Mouse (Mus musculus): Measurements from ENCODE around the gene Rrp7a. TPM values are rescaled to one million over a fixed set of nuclear protein-coding genes. Genes with fewer than 3 reads are reported as not detected.

The Rrp7a gene
- polyA plus RNA-seq, 1 experiment from 2014 or later = 33.7 TPM

- 0 out of 2 replicates have a peak, but pooled peaks have one; percentile 1 for ATAC-seq (ENCODE audit: insufficient number of reproducible peaks, insufficient read depth, low FRiP score, low read depth)
- WGBS = 4% methylated on average over 41 of the region's 43 CpGs
- peak overlapping the region; percentile 84 for H3K9ac ChIP-seq (ENCODE audit: low read length)
- peaks cover 49% of the 10 kb centered on the region for H3K36me3 ChIP-seq (ENCODE audit: control insufficient read depth, insufficient read depth, low read length)
- H3K4me1 ChIP-seq (ENCODE audit: control insufficient read depth in 2 of 2, insufficient read depth in 2 of 2, low read length in 2 of 2) = peaks cover 4 to 6% of the 10 kb centered on the region in 2 experiments; a peak in 3 of 4 replicates
- peak overlapping the region; percentile 83 for H3K4me2 ChIP-seq (ENCODE audit: low read length)
- peak overlapping the region; percentile 62 to 66; a peak in 3 of 4 replicates for H3K27ac ChIP-seq (replicated peaks in 1 of 2; ENCODE audit: control insufficient read depth in 1 of 2, insufficient read depth in 1 of 2, low read depth in 2 of 2, low read length in 2 of 2)
- peak overlapping the region; percentile 94 to 98 for H3K4me3 ChIP-seq (ENCODE audit: control insufficient read depth in 1 of 2, insufficient read depth in 1 of 2, low read depth in 1 of 2, low read length in 2 of 2)
- H3K27me3 ChIP-seq (ENCODE audit: control insufficient read depth, insufficient read depth, low read length) = no peaks in the 10 kb centered on the region
- no peaks in the 10 kb centered on the region for H3K9me3 ChIP-seq (ENCODE audit: control insufficient read depth, low read length)
Observed at GRCm38 (mm10) chr15:83121709-83122565, 664 bp downstream of the Rrp7a start.

- Histone ChIP-seq H3K4me1 (ENCODE audit: control insufficient read depth in 2 of 2, insufficient read depth in 2 of 2, low read length in 2 of 2) (peaks cover 4 to 12% of the 10 kb centered on the region in 2 experiments; a peak in 3 of 4 replicates), H3K9me3 (ENCODE audit: control insufficient read depth, low read length) (no peaks in the 10 kb centered on the region), H3K4me2 (ENCODE audit: low read length) (no peak overlapping the region), H3K4me3 (ENCODE audit: control insufficient read depth in 1 of 2, insufficient read depth in 1 of 2, low read depth in 1 of 2, low read length in 2 of 2) (no peak overlapping the region), H3K9ac (ENCODE audit: low read length) (no peak overlapping the region), H3K27me3 (ENCODE audit: control insufficient read depth, insufficient read depth, low read length) (no peaks in the 10 kb centered on the region), H3K36me3 (ENCODE audit: control insufficient read depth, insufficient read depth, low read length) (peaks cover 56% of the 10 kb centered on the region), H3K27ac (replicated peaks in 1 of 2; ENCODE audit: control insufficient read depth in 1 of 2, insufficient read depth in 1 of 2, low read depth in 2 of 2, low read length in 2 of 2) (no peak overlapping the region)
- WGBS = 45% methylated on average over 7 of the region's 7 CpGs
- ATAC-seq (ENCODE audit: insufficient number of reproducible peaks, insufficient read depth, low FRiP score, low read depth) = no peak
Observed at GRCm38 (mm10) chr15:83118360-83118759, 4.2 kb downstream of the Rrp7a start.

GRCm38 (mm10) chr15:83115071-83115470 is 7.5 kb downstream of the Rrp7a start:
- H3K4me1 ChIP-seq (ENCODE audit: control insufficient read depth in 2 of 2, insufficient read depth in 2 of 2, low read length in 2 of 2) = peaks cover 4 to 15% of the 10 kb centered on the region in 2 experiments
- H3K4me2 ChIP-seq (ENCODE audit: low read length) = no peak overlapping the region
- H3K4me3 ChIP-seq (ENCODE audit: control insufficient read depth in 1 of 2, insufficient read depth in 1 of 2, low read depth in 1 of 2, low read length in 2 of 2) = no peak overlapping the region
- ATAC-seq (ENCODE audit: insufficient number of reproducible peaks, insufficient read depth, low FRiP score, low read depth) = no peak
- H3K36me3 ChIP-seq (ENCODE audit: control insufficient read depth, insufficient read depth, low read length) = peaks cover 55% of the 10 kb centered on the region
- no peak overlapping the region for H3K27ac ChIP-seq (replicated peaks in 1 of 2; ENCODE audit: control insufficient read depth in 1 of 2, insufficient read depth in 1 of 2, low read depth in 2 of 2, low read length in 2 of 2)
- H3K9me3 ChIP-seq (ENCODE audit: control insufficient read depth, low read length) = no peaks in the 10 kb centered on the region
- H3K27me3 ChIP-seq (ENCODE audit: control insufficient read depth, insufficient read depth, low read length) = no peaks in the 10 kb centered on the region
- H3K9ac ChIP-seq (ENCODE audit: low read length) = no peak overlapping the region
- WGBS = 71% methylated on average over 6 of the region's 6 CpGs

- no peak overlapping the region for H3K4me2 ChIP-seq (ENCODE audit: low read length)
- no peaks in the 10 kb centered on the region for H3K9me3 ChIP-seq (ENCODE audit: control insufficient read depth, low read length)
- no peak overlapping the region for H3K27ac ChIP-seq (replicated peaks in 1 of 2; ENCODE audit: control insufficient read depth in 1 of 2, insufficient read depth in 1 of 2, low read depth in 2 of 2, low read length in 2 of 2)
- WGBS = 86% methylated on average over 9 of the region's 9 CpGs
- peaks cover 4 to 15% of the 10 kb centered on the region in 2 experiments for H3K4me1 ChIP-seq (ENCODE audit: control insufficient read depth in 2 of 2, insufficient read depth in 2 of 2, low read length in 2 of 2)
- no peak overlapping the region for H3K4me3 ChIP-seq (ENCODE audit: control insufficient read depth in 1 of 2, insufficient read depth in 1 of 2, low read depth in 1 of 2, low read length in 2 of 2)
- ATAC-seq (ENCODE audit: insufficient number of reproducible peaks, insufficient read depth, low FRiP score, low read depth) = no peak
- H3K36me3 ChIP-seq (ENCODE audit: control insufficient read depth, insufficient read depth, low read length) = peaks cover 52% of the 10 kb centered on the region
- H3K9ac ChIP-seq (ENCODE audit: low read length) = no peak overlapping the region
- H3K27me3 ChIP-seq (ENCODE audit: control insufficient read depth, insufficient read depth, low read length) = no peaks in the 10 kb centered on the region
Observed at GRCm38 (mm10) chr15:83114106-83114505, 8.5 kb downstream of the Rrp7a start.

- ATAC-seq (ENCODE audit: insufficient number of reproducible peaks, insufficient read depth, low FRiP score, low read depth) = peak; percentile 41; the same call in 1 of the 2 replicates
- Histone ChIP-seq H3K27ac (replicated peaks in 1 of 2; ENCODE audit: control insufficient read depth in 1 of 2, insufficient read depth in 1 of 2, low read depth in 2 of 2, low read length in 2 of 2) (no peak overlapping the region), H3K9ac (ENCODE audit: low read length) (peak overlapping the region; percentile 54; the same call in 1 of the 2 replicates), H3K4me3 (ENCODE audit: control insufficient read depth in 1 of 2, insufficient read depth in 1 of 2, low read depth in 1 of 2, low read length in 2 of 2) (no peak overlapping the region), H3K4me1 (ENCODE audit: control insufficient read depth in 2 of 2, insufficient read depth in 2 of 2, low read length in 2 of 2) (peaks cover 4 to 15% of the 10 kb centered on the region in 2 experiments), H3K36me3 (ENCODE audit: control insufficient read depth, insufficient read depth, low read length) (peaks cover 43% of the 10 kb centered on the region), H3K9me3 (ENCODE audit: control insufficient read depth, low read length) (no peaks in the 10 kb centered on the region), H3K4me2 (ENCODE audit: low read length) (peak overlapping the region; percentile 9; the same call in 1 of the 2 replicates), H3K27me3 (ENCODE audit: control insufficient read depth, insufficient read depth, low read length) (no peaks in the 10 kb centered on the region)
- 5% methylated on average over 10 of the region's 11 CpGs for WGBS
Observed at GRCm38 (mm10) chr15:83112898-83113297, 9.7 kb downstream of the Rrp7a start.

GRCm38 (mm10) chr15:83111874-83112273 is 10.7 kb downstream of the Rrp7a start:
- H3K9ac ChIP-seq (ENCODE audit: low read length) = no peak overlapping the region

GRCm38 (mm10) chr15:83111290-83111689 is 11.3 kb downstream of the Rrp7a start:
- Histone ChIP-seq H3K9me3 (ENCODE audit: control insufficient read depth, low read length) (no peaks in the 10 kb centered on the region), H3K9ac (ENCODE audit: low read length) (no peak overlapping the region), H3K27ac (replicated peaks in 1 of 2; ENCODE audit: control insufficient read depth in 1 of 2, insufficient read depth in 1 of 2, low read depth in 2 of 2, low read length in 2 of 2) (no peak overlapping the region), H3K27me3 (ENCODE audit: control insufficient read depth, insufficient read depth, low read length) (no peaks in the 10 kb centered on the region), H3K4me1 (ENCODE audit: control insufficient read depth in 2 of 2, insufficient read depth in 2 of 2, low read length in 2 of 2) (peaks cover 4 to 15% of the 10 kb centered on the region in 2 experiments), H3K36me3 (ENCODE audit: control insufficient read depth, insufficient read depth, low read length) (peaks cover 28% of the 10 kb centered on the region), H3K4me2 (ENCODE audit: low read length) (no peak overlapping the region), H3K4me3 (ENCODE audit: control insufficient read depth in 1 of 2, insufficient read depth in 1 of 2, low read depth in 1 of 2, low read length in 2 of 2) (no peak overlapping the region)
- 53% methylated on average over 6 of the region's 6 CpGs for whole genome bisulfite sequencing
- ATAC-seq (ENCODE audit: insufficient number of reproducible peaks, insufficient read depth, low FRiP score, low read depth) = no peak

More at GRCm38 (mm10) chr15:83111874-83112273, 10.7 kb downstream of the Rrp7a start:
- WGBS = 79% methylated on average over 7 of the region's 7 CpGs
- no peak overlapping the region for H3K4me2 ChIP-seq (ENCODE audit: low read length)
- H3K27me3 ChIP-seq (ENCODE audit: control insufficient read depth, insufficient read depth, low read length) = no peaks in the 10 kb centered on the region
- peaks cover 4 to 15% of the 10 kb centered on the region in 2 experiments for H3K4me1 ChIP-seq (ENCODE audit: control insufficient read depth in 2 of 2, insufficient read depth in 2 of 2, low read length in 2 of 2)
- no peaks in the 10 kb centered on the region for H3K9me3 ChIP-seq (ENCODE audit: control insufficient read depth, low read length)
- no peak overlapping the region for H3K4me3 ChIP-seq (ENCODE audit: control insufficient read depth in 1 of 2, insufficient read depth in 1 of 2, low read depth in 1 of 2, low read length in 2 of 2)
- H3K27ac ChIP-seq (replicated peaks in 1 of 2; ENCODE audit: control insufficient read depth in 1 of 2, insufficient read depth in 1 of 2, low read depth in 2 of 2, low read length in 2 of 2) = no peak overlapping the region
- H3K36me3 ChIP-seq (ENCODE audit: control insufficient read depth, insufficient read depth, low read length) = peaks cover 33% of the 10 kb centered on the region
- ATAC-seq (ENCODE audit: insufficient number of reproducible peaks, insufficient read depth, low FRiP score, low read depth) = no peak
